Mouse (Mus musculus): ENCODE measurements around the gene Ppp1r3f.

Gene Ppp1r3f

DNA sequence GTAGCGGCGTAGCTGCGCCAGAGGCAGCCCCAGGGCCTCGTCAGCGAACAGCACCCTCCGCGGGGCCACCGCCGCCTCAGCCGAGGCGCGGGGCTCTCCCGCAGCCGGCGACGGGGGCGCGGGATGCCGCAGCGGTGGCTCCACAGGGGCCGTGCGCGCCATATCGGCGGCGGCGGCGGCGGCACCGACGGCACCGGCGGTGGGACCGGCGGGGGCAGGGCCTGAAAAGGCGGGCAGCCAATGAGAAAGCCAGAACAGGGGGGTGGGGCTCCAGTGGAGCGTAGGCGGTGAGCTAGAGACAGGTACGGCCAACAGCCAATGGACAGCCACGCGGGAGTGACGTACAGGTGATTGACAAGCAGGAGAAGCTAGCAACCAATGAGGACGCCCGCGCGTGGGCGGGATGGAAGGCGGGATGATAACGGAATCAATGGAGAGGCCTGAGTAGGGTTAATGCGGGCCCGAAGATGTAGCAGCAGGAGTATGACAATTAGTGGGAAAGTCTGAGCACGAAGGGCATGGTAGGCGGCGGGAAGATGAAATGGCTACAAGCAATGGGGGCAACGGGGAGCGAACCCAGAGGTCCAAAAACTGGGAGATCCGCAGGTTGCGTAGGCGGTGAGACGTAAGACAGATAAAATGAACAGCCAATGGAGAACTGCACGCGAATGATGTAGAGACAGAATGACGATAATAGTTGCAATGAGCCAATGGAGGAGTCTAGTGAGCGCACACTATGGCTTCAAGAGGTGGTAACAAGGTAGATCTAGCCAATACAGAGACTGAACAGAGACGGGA lies at the start of gene Ppp1r3f:
TSS of gene Ppp1r3f (minus strand) at position 197 of the 798 bp plus-strand sequence.
- peak; percentile 71 for DNase-seq (ENCODE audit: low read depth, low spot score)

DNA sequence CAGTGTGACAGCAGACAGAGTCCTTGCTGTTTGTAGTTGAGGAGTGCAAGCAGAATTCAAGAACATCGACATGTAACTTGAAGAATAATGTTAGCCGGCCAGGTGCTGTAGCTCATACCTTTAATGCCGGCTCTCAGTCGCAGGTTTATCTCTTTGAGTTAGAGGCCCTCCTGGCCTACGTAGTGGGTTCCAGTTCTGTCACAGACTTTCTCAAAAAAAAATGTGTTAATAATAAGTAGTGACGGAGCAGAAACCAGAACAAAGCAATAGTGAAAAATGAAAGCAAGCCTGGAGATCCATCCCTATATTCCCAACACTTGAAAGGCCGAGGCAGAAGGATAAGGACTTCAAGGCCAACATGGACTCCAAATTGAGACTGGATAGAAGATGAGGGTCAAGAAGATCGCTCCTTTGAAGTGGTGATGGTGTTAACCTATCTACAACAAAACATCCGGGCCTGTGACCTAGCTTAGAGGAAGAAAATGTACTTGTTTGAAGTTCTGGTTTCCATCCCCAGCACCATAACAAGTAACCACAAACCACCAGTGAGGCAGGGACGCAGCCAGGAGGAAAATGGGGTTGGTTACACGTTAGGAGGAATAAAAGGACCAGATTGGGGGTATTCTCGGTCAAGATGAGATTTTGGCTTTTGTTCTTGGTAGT lies 43.9 kb upstream of the Ppp1r3f start:
- no peak for DNase-seq (ENCODE audit: low read depth, low spot score)

DNA sequence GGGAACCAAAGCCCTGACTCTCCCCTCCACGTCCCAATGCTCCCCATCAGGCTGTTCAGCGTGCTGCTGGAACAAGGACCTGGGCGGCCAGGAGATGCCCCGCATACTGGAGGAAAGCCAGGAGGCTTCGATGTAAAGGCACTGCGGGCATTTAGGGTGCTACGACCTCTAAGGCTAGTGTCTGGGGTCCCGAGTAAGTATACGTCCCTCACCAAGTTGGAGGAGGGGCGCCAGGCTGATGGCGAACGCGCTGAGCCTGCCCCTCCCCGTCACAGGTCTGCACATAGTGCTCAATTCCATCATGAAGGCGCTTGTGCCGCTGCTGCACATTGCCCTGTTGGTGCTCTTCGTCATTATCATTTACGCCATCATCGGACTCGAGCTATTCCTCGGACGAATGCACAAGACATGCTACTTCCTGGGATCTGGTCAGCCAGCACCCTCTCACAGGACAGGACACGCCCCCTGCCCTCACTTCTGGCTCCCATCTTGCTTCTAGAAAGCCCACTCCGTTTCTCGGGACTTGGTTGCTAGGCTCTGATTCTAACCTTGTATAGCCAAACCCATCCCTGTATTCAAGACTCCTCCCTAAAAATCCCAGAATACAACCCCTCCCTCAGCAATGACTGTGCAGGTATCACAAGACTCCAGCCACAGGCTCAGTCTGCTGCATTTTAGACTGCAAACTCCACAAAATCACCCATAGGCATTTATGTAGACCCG lies 36.6 kb upstream of the Ppp1r3f start:
- no peak for DNase-seq (ENCODE audit: low read depth, low spot score)

- DNase-seq (ENCODE audit: low read depth, low spot score), result no peak
Measured at GRCm38 (mm10) chrX:7610035-7610434, 36.0 kb upstream of the Ppp1r3f start.

- no peak for DNase-seq (ENCODE audit: low read depth, low spot score)
Measured at GRCm38 (mm10) chrX:7606783-7607182, 32.7 kb upstream of the Ppp1r3f start, which contains the start of gene Cacna1f. TSS of gene Cacna1f (plus strand) at chrX:7607083.

DNA sequence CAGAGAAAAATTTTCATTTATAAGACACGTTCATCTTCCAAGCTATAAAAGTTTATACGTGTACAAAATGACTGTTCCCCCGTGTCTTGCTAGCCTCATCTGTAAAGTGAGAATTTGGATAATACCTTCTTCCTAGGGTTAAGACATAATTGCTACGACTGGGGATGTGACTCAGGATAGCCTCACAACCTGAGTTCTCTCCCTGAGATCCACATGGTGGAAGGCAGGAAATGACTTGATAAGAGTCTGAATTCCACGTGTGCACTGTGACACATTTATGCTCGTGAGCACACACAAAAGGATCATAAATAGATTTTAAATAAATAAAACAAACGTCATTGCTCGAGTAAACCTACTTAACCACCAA lies 31.5 kb upstream of the Ppp1r3f start:
- DNase-seq (ENCODE audit: low read depth, low spot score), result no peak

GRCm38 (mm10) chrX:7604879-7605574 lies 30.9 kb upstream of the Ppp1r3f start, which contains the start of gene Ccdc22:
TSS of gene Ccdc22 (minus strand) at chrX:7605517.
- peak; percentile 45 for DNase-seq (ENCODE audit: low read depth, low spot score)

- DNase-seq (ENCODE audit: low read depth, low spot score), result no peak
Measured at GRCm38 (mm10) chrX:7604004-7604403, 29.9 kb upstream of the Ppp1r3f start.

GRCm38 (mm10) chrX:7595371-7595770 lies 21.3 kb upstream of the Ppp1r3f start:
- no peak for DNase-seq (ENCODE audit: low read depth, low spot score)

- DNase-seq (ENCODE audit: low read depth, low spot score), result no peak
Measured at GRCm38 (mm10) chrX:7586356-7586755, 12.3 kb upstream of the Ppp1r3f start.

DNA sequence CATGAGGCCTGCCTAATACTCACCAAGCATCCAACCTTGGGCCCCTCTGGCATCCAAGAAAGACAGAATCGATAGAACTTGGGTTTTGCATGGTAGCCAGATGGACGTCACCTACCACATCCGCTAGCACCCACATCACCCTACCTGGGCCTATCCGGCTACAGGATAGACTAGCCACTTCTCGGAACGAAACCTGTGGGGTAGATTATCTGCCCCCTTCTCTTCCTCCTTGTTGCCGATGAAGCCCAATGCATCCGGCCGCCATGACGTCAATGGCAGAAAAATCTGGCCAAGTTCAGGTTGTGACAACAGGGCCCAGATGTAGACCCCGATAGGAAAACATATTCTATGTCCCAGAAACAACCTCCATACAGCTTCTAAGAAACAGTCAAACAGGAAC lies 9.8 kb upstream of the Ppp1r3f start:
- DNase-seq (ENCODE audit: low read depth, low spot score), result no peak

DNA sequence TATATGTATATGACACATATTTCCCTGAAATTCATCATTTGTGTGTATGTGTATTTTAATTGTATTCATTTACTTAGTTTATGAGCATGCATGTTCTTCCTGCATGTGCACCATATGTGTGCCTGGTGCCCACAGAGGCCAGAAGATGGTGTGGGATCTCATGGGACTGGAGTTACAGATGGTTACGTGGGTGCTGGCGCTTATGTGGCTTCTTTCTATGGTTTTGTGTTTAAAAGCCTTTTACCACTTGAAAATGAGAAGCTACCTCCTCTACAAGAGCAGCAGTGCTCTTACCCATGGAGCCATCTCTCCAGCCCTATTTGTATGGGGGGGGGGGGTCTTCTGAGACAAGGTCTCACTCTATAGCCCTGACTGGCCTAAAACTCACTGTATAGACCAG lies 7.1 kb upstream of the Ppp1r3f start:
- DNase-seq (ENCODE audit: low read depth, low spot score), result no peak

GRCm38 (mm10) chrX:7574885-7575231 lies 775 bp upstream of the Ppp1r3f start:
- no peak for DNase-seq (ENCODE audit: low read depth, low spot score)

- DNase-seq (ENCODE audit: low read depth, low spot score), result no peak
Measured at GRCm38 (mm10) chrX:7573176-7574086, 652 bp downstream of the Ppp1r3f start, which contains the start of gene Foxp3. TSS of gene Foxp3 (plus strand) at chrX:7573644.

- DNase-seq (ENCODE audit: low read depth, low spot score), result no peak
Measured at GRCm38 (mm10) chrX:7572466-7572865, 1.6 kb downstream of the Ppp1r3f start.

GRCm38 (mm10) chrX:7571565-7572136 lies 2.4 kb downstream of the Ppp1r3f start:
- DNase-seq (ENCODE audit: low read depth, low spot score), result no peak

GRCm38 (mm10) chrX:7570481-7571175 lies 3.5 kb downstream of the Ppp1r3f start:
- DNase-seq (ENCODE audit: low read depth, low spot score), result no peak

DNA sequence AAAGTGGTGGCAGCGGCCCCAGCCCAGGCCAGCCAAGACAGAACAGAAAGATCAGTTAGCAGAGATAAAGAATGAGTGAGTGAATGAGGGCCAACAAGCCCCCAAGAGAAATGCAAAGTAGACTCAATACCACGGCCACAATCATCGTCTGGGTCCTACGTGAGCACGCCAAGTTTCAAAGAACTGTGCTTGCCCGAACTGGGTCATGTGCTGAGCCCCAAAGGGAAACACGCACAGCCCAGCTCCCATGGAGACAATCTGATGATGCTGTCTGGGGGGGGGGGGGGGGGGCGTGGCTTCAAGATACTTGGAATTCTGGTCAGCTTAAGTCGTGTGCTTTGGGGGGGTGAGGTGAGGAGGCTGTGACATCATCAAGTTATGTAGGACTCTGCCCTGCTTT lies 6.6 kb downstream of the Ppp1r3f start:
- no peak for DNase-seq (ENCODE audit: low read depth, low spot score)

- DNase-seq (ENCODE audit: low read depth, low spot score), result no peak
Measured at GRCm38 (mm10) chrX:7566352-7566751, 7.7 kb downstream of the Ppp1r3f start.

DNA sequence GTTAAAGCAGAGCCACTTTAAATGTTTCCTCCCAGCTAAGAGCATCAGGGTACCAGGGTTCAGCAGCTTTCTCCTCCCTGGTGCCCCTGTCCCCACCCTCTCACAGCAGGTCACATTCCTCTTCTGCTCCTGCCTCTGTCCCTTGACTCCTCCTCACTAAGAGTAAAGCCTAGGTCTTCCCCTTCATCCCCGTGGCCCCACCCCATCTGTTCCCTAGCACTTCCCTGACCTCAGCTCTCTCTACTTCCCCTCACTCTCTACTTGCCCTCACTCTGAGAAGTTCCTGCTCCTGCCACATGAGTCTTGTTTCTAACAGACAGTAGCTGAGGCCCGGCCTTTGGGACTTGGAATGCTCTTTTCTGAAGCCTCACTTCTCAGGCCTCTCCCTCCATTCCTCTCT lies 11.0 kb downstream of the Ppp1r3f start:
- no peak for DNase-seq (ENCODE audit: low read depth, low spot score)
